Mouse (Mus musculus) frontal cortex, adult (tissue): ENCODE results near the gene Cpne9.

Source experiments
- ATAC-seq: cut with Nextera tagmentation; 2 replicates; pipeline ENCODE4 v1.9.2; 2017; ENCODE audit warnings: mild to moderate bottlenecking, moderate library complexity, mixed read lengths; ENCODE audit not compliant: low TSS enrichment

Cpne9 gene

GRCm38 (mm10) chr6:113282101-113282802 lies at the start of gene Cpne9:
TSS of gene Cpne9 (plus strand) at chr6:113282307.
- ATAC-seq, result peak; percentile 60

GRCm38 (mm10) chr6:113235141-113235540 lies 47.0 kb upstream of the Cpne9 start:
- no peak for ATAC-seq

- ATAC-seq, result peak; percentile 99
These were observed 44.4 kb upstream of the Cpne9 start, which contains the start of gene Mtmr14 for GRCm38 (mm10) chr6:113237542-113238270. TSS of gene Mtmr14 (plus strand) at chr6:113237843.

GRCm38 (mm10) chr6:113238442-113238841 lies 43.7 kb upstream of the Cpne9 start:
- no peak for ATAC-seq

GRCm38 (mm10) chr6:113242753-113243152 lies 39.4 kb upstream of the Cpne9 start:
- no peak for ATAC-seq

GRCm38 (mm10) chr6:113245585-113245984 lies 36.5 kb upstream of the Cpne9 start:
- ATAC-seq, result no peak

GRCm38 (mm10) chr6:113250786-113251185 lies 31.3 kb upstream of the Cpne9 start:
- no peak for ATAC-seq

GRCm38 (mm10) chr6:113251921-113252320 lies 30.2 kb upstream of the Cpne9 start:
- no peak for ATAC-seq

- ATAC-seq, result no peak
These were observed 27.2 kb upstream of the Cpne9 start for GRCm38 (mm10) chr6:113254899-113255298.

GRCm38 (mm10) chr6:113261174-113261858 lies 20.8 kb upstream of the Cpne9 start:
- ATAC-seq, result no peak

GRCm38 (mm10) chr6:113263531-113263930 lies 18.6 kb upstream of the Cpne9 start:
- no peak for ATAC-seq

- no peak for ATAC-seq
These were observed 17.7 kb upstream of the Cpne9 start for GRCm38 (mm10) chr6:113264429-113264828.

GRCm38 (mm10) chr6:113266996-113267655 lies 15.0 kb upstream of the Cpne9 start:
- ATAC-seq, result peak; percentile 31; the same call in 1 of the 2 replicates

- no peak for ATAC-seq
These were observed 14.1 kb upstream of the Cpne9 start for GRCm38 (mm10) chr6:113267988-113268387.

GRCm38 (mm10) chr6:113272365-113272764 lies 9.7 kb upstream of the Cpne9 start:
- no peak for ATAC-seq

GRCm38 (mm10) chr6:113276846-113277245 lies 5.3 kb upstream of the Cpne9 start:
- ATAC-seq, result peak; percentile 75

- ATAC-seq, result no peak
These were observed 431 bp upstream of the Cpne9 start for GRCm38 (mm10) chr6:113281676-113282075.

GRCm38 (mm10) chr6:113282969-113283368 lies 862 bp downstream of the Cpne9 start:
- peak; percentile 8; the same call in 1 of the 2 replicates for ATAC-seq

GRCm38 (mm10) chr6:113283500-113283899 lies 1.4 kb downstream of the Cpne9 start:
- no peak for ATAC-seq

GRCm38 (mm10) chr6:113284931-113285330 lies 2.8 kb downstream of the Cpne9 start:
- no peak for ATAC-seq

- no peak for ATAC-seq
These were observed 4.2 kb downstream of the Cpne9 start for GRCm38 (mm10) chr6:113286316-113286715.

GRCm38 (mm10) chr6:113287236-113287635 lies 5.1 kb downstream of the Cpne9 start:
- peak; percentile 82 for ATAC-seq
